Mouse (Mus musculus) bone marrow macrophage, adult 2 months (primary cell): ENCODE measurements at regions not wholly inside any gene's neighbourhood (a gene's known extent, or its start where the extent isn't known, plus 50 kb on each side); places are given as distances from the start of the nearest gene placed in this dataset.

ENCODE experiments used
- CTCF ChIP-seq: IDR thresholded peaks from 2 replicates; pipeline ENCODE4 v1.5.1; 2012; ENCODE audit warnings: low read depth, mild to moderate bottlenecking, low read length, moderate library complexity
- POLR2A ChIP-seq: IDR thresholded peaks from 2 replicates; pipeline ENCODE4 v1.6.1; 2012; ENCODE audit warnings: mild to moderate bottlenecking, low read depth, low read length, borderline replicate concordance

- no peak for TF ChIP-seq POLR2A
- no peak for TF ChIP-seq CTCF
Measured at GRCm38 (mm10) chr5:43357901-43358300, 124.9 kb downstream of the Cpeb2 start.
